Mouse (Mus musculus) cerebellum, postnatal 36 days (tissue): ENCODE results near the gene Ifnar2.
A peak's percentile ranks its signal among the peaks of the same experiment; 100 is the strongest.

ENCODE experiments used
- DNase-seq, 2 experiments: peaks; one replicate each; pipeline ENCODE4 v3.0.0; 2021 to 2022; ENCODE audit warnings: mixed read lengths in 2 of 2

Ifnar2 gene

DNA sequence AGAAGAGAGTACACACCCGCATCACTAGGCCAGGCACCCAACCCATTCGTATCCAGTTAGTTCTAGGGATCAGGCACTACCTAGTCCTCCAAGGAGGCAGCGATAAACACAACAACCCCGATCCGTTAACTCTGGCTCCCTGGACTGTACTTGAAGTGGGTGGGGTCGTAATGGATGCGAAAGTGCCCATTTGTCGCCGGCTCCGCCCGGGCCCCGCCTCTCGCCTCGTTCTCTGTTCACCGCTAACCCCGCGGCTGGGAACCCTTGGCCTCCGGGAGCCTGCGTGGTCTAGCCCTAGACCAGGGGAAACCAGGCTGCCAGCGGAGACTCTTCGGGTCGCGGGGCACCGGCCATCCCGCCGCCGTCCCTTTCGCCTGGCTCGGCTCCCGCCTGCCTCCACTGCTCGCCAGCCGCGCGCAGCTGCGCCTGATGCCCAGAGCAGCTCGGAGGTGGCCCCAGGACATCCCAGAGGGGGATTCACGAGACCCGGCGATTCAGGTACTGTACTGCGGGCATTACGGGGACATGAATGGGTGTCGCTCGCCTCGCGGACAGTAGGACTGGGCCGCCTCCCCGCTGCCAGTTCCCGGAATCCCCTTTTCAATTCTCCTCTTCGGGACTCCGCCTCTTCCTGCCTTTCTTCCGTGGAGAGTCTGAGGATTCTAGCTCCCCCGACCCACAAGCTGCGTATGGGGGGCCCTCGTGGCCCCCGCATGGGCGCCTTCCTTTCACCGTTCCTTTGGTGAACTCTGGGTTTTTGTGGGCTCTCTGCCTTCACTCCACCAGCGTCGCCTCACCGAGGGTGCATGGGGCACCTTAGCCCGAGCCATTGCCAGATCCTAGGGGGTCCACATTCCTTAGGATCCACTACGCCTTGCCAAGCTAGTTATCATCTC, at the start of gene Ifnar2:
Gene Ifnar2 (plus strand): TSS at position 207 of the 896 bp plus-strand sequence.
- DNase-seq = peak; percentile 72 to 76

DNA sequence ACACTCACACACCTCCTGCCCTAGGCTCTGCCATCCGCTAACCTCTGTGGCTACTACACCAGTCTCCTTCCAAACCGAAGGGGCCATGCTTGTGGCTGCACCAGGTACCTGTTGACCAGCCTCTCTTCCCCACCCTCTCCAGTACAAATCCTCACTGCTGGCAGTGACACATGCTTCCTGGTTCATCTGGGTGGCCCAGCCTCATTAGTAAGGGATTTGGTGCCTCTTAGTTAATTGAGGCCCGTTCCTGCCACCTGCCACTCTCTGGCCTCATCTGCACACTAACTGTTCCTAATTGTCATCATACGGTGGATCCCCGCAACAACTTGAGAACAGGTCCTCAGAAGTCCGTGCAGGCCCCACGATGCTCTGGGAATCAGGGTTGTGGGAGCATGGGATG, 45.0 kb upstream of the Ifnar2 start:
- no peak for DNase-seq

DNA sequence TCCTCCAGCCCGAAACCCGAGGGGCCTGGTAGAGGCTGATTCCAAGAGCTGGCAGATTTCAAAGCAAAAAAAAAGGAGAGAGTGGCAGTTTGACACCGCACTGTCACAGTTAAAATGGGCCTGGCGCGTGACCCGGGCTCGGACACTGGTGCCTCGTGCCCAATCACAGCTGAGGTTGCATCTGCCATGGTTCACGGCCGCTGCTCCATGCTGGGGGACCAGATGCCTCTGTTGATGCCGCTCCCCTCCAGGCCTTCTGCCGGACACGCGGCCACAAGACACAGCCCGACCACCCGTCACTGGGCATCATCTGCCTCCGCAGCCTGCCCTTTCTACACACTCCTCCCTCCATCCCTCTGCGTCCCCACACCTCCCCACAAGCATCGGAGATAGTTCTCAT, 43.7 kb upstream of the Ifnar2 start:
- peak; percentile 77 to 84 for DNase-seq

DNA sequence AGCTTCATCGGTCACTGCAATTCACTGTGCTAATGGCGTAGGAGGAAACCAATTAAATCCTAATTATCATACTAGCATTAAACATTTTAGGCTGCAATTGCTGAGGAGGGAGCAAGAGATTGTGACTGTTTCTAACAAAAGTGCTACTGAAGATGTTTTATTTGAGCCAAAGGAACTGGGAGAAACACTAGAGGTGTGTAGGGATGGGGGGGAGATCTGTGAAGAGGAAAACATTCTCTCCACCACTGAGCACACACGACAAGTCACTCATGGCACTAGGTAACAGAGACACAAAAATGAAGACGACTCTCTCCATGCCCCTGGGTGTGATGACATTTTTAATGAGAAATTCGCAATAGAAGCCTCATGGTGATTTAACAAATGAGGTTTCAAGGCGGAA, 42.1 kb upstream of the Ifnar2 start:
- no peak for DNase-seq

DNA sequence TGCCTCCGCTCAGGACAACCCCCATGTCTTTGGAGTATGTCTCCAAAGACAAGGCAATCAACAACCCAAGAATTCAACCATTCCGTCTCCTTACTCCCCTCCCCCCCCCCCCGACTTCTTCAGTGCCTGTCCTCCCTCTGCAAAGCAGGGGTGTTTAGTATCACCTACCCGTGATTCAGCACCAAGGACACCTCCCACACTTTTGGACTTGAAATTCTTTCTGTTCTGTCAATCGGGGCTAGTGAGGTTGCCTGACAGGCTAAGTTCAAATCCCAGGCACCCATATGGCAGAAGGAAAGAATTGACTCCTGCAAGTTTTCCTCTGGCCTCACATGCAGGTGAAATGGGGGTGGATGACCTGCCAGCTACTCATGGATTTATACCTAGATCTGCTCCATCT, 41.4 kb upstream of the Ifnar2 start:
- DNase-seq = no peak

DNA sequence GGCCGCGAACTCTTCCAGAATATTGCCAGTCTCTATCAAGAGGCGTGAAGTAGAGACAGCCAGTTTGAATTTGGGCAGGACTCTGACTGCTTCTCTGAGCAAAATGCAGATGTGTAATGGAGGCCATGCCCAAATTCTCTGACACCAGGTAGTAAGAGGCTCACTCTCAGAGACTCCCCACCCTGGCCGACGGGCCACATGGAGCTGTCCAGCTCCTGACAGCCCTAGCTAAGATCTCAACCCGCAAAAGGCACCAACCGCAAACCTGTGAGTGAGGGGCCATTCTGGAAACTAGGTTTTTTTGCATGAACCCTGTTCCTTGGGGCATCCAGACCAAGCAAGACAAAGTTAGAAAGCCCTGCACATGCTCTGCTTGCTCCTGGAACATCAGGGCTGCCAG, 39.7 kb upstream of the Ifnar2 start:
- DNase-seq = no peak

DNA sequence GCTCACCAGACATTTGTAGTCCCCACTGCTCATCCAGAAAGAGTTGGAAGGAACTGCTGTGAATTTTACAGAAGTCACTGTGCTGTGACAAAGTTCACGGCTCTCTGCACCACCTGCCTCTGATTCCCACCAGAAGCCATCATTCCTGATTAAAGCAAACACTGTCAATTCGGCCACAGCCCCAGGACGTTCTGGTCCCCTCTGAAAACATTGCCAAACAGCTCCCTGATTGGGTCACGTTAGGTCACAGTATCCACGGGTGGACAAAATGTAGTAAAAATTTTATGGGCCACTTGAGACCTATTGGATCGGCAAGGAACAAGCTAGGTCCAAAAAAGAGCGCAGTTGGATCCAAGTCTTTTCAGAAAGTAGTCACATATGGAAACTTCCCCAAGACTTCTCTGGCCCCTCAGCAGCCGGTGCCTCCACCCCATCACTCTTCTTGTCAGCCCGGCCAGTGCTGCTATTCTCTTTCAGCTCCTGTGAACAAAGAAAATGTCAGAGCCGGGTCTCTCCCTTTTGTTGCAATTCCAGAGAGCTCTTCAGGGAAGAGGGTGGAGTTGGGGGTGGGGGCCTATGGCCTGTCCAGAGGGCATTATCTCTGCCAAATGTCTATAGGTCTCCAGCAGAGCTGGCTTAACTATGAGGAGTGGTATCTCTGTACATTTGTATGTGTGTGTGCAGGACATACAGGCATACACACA, 38.2 kb upstream of the Ifnar2 start:
- DNase-seq = no peak

DNA sequence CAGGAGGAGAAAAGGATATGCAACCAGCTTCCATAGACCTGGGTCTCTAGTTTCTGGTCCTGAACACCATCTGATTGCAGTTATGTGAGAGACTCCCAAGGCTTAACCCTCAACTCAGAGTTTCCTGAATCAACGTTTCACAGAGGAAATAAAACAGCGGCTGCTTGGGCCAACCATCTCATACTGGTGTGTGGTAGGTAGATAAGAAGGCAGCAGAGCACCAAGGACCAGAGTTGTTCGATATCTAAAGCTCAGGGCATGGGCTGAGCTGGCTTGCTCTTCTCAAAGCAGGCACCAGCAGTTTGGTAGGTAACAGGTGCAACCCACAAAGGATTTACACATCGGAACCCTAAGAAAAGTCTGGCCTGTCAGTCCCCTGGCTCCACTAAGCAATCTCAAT, 35.8 kb upstream of the Ifnar2 start:
- no peak for DNase-seq

DNA sequence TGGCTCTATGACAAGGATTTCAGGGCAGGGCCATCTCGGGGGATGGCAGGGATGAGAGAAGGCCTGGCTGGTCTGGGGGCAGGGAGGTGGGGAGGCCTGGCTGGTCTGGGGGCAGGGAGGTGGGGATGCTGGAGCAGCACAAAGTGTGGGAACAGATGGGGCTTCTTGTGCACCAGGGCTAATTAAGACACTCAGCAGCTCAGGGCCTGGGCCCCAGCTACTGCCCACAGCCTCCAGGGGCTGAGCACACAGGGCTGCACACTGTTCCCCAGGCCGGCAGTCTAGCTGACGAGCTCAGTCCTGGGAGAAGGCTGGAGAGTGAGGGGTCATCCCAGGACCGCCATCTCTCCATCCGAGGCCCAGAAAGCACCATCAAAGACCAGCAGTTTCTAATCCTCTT, 35.1 kb upstream of the Ifnar2 start:
- no peak for DNase-seq

DNA sequence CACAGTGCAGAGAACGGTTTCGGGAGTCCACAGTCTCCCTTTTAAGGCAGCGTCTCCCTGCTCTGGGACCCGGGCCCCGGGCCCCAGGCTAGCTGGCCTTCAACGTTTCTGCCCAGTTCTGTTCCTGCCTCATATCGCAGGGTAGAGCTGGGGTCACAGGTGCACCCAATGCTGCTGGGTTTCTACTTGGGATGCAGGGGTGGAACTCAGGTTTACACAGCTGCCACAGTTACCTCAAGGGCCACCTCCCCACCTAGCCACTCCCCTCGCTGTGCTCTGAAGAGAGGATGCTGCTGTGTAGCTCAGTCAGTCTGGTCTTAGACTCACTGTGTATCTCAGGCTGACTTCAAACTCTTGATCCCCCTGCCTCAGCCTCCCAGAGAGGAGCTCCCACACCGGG, 26.1 kb upstream of the Ifnar2 start:
- DNase-seq = no peak

DNA sequence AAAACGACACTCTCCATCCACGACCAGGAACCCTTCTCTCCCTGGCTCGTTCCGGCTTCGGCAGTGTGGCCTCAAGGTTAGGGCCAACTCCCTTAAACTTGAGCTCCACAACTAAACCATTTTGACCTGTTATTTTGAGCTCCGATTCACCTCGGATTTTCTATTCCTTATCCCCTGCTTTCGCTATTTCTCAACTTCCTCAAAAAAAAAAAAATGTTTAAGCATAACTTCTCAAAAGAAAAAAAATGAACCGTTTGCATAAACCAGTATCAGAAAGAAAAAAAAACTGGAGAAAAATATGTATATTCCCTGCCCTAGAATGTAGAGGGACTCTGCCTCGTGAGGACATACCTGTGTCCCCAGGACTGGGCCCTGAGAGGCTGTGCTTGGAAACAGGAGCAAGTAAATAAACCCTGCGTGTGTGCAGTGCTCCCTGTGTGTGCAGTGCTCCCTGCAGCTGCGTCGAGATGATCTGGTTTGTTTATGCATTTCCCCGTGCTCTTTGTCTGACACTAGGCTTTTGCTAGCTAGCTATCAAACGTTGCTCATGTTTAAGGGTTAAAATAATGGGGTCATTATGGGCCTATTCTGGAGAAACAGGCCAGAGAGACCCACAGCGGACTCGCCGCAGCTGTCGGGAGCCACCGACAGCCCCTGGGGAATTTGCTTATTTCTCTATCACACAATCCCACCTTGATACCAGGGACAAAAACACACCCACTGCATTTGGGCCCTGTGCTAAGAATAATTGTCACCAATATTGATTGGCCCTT, 24.9 kb upstream of the Ifnar2 start:
- no peak for DNase-seq

DNA sequence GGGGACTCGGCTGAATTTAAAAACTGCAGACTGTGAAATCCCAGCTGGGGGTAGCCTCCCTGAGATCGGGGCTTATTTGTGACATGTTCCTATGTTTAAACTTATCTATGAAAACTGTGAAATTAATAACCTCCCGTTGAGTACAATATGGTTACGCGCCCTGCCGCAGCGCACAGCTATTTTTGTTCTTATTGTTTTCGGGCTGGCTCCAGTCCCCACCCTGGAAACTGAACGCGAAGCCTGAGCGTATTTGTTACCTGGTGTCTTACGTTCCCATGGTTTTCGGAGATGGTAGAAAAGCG, 24.4 kb upstream of the Ifnar2 start:
- DNase-seq = peak in 1 of 2 experiments; percentile 16

DNA sequence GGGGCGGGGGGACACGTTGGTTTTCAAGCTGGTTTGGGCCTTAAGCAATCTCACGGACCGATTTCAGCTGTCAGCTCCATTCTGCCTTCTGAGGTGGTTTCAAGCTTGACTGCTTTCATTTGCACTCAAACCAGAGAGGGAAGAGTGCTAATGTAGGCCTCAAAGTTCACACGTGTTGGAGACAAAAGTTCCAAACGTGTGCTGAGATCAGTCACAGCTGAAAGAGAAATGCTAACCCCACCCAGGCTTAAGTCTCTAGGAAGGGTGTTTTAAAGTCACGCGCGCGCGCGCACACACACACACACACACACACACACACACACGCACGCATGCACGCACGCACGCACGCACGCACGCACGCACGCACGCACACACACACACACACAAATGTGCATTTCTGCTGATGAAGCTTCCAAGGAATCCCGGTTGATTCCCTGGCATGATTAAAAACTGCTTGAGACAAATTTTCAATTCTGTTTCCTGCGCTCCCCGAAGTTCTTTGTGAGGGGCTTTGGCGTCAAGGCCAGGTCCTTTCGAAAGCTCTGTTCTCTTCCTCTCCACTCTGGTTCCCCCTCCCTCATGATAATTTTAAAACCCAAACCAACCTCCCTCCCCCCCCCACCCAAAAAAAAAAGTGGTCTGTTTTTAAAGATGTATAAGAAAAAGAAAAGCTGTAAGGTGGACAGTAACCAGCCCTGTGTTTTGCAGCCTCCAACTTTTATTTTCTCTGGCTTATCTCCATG, 23.8 kb upstream of the Ifnar2 start:
- DNase-seq = peak in 1 of 2 experiments; percentile 44

DNA sequence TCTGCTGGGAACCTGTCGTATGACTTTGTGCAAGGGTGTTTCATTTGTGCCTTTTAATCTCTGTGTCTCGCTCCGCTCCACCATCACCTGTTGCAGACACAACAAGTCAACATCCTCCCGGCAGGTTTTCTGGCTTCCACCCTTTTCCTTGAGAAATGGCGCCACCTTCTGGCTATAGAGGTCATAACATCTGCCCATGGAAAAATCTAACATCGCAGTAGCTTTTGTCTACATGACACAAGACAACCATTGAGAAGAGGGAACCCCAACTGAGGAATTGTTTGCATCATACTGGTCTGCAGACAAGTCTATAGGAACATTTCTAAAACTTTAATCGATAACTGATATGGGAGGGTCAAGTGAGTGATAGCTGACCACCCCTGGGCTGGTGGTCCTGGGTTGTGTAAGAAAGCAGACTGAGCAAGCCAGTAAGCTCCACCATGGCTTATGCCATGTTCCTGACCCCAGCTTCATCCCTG, 20.5 kb upstream of the Ifnar2 start:
- peak; percentile 79 to 85 for DNase-seq

DNA sequence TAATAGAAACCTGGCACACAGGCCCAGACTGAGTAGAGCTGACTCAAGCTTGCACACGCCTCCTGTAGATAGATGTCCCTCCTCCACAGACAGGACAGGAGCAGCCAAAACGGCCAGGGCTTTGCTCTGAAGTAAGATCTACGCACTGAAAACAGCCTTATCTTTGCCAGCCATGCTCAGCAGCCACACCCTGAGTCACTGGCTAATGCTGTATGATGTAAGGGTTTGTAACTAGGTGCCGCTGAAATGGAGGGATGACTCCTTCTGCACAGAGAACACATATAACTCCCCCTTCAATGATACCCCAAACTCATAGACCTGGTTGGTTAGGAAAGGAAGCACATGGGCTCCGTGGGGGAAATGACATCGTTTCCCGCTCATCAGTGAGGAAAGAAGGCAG, 19.8 kb upstream of the Ifnar2 start:
- DNase-seq = no peak

DNA sequence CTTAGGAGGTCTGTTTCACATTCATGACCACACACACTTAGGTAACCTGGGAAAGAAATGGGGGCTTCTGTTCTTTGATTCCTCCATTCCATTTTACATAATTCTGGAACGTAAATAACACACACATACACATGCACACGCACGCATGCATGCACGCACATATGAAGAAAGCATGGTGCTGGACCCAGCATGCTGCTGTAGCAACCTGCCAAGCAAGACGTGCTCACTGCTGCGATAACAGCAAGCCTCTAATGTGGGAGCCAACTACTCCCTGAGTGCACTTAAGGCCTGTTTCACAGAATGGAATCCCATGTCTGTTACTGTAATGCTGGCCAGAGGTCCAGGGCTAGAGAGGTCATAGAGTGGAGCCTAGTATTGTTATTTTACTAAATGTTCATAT, 19.4 kb upstream of the Ifnar2 start:
- no peak for DNase-seq

DNA sequence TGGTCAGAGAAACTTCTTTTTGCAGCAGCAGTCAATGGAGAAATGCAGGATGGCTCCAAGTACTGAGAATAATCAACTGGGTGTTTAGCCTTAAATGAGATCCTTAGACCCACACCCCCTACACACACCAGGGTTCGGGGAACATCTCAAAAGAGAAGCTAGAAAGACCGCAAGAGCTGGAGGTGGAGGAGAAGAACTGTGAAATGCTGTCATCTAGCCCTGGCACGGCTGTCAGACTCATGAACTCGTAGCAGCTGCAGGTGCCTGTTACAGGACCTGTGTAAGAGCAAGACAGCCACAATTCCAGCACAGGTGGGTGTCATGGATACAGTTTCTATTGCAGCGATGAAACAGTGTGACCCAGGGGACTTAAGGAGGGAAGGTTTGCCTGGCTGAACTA, 18.9 kb upstream of the Ifnar2 start:
- no peak for DNase-seq

DNA sequence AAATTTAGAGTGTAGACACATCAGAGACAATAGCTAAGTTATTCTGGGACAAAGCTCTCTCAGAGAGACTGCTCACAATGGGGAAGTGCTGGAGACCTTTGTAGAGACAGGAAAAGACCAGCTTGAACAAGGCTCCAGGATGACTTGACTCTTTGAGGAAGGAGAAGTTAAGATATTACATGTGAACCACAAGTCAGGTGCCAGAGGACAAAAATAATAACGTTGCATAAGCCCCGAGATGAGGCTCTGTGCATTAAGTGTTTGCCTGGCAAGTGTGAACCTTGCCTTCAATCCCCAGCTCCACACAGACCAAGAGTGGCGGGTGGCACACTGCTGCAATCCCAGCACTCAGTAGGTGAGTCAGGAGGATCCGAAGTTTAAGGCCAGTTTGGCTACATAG, 18.0 kb upstream of the Ifnar2 start:
- no peak for DNase-seq

DNA sequence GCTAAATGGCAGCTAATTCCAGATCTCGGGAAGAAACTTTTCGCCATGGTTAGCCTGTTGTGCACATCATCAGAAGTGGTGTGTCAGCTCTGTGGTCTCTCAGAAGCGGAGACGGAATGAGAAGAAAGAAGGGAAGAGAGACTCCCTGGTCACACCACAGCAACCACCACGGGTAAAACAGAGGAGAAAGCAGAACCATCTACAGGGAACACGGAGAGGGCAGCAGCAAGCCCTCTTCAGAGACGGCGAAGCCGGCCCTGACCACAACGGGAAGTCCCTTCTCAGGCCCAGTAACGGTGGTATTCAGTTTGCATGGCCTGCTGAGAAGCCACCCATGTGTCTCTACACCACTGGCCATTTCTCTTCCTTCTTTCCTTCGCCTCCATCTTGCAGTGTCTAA, 17.4 kb upstream of the Ifnar2 start:
- DNase-seq = no peak

DNA sequence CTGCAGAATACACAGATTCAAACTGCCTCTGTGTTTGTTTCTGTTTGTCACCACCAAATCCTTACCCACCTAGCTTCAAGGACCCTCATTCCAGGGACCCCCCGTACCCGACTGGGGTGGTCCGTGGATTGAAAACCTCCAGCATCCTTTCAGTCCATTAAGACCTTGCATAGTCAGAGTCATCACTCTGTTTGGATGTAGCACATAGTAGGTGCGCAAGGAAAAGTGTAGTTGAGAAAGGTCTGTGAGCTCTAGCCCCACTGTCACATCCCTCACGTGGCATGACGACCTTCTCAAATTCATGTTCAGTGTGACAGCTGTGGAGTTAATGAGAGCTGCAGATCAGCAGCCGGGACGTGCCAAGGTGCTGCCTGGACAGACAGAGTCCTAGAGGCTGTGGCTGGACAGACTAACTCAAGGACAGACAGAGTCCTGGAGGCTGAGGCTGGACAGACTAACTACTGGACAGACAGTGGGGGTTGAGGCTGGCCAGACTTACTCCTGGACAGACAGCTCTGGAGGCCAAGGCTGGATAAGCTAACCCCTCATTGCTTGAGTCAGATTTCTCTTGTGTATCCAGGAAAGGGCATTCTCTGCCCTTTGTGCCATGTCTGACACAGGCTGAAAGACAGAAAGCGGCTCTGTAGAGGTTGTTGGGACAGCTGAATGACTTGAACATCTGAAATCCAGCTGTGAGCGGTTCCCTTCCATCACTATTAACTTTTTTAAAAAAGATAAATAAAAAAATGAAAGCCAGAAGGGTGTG, 15.6 kb upstream of the Ifnar2 start:
- DNase-seq = no peak

DNA sequence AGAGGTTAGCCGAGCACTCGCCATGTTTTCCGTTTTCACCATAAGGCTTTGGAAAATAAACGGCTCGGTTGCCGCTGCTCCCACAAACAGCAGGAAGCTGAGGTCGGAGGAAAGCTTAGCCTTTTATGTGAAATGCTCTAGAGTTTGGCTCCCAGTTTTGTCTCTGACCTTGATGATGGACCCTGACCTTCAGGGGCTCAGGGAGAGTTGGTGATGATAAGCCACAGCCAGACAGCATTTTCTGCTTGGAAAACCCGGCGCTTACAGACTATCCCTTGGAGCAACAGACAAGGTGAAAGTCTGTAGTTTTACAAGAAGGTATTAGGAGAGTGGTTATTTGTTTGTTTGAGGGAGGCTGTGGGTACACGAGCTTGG, 15.1 kb upstream of the Ifnar2 start:
- DNase-seq = no peak

DNA sequence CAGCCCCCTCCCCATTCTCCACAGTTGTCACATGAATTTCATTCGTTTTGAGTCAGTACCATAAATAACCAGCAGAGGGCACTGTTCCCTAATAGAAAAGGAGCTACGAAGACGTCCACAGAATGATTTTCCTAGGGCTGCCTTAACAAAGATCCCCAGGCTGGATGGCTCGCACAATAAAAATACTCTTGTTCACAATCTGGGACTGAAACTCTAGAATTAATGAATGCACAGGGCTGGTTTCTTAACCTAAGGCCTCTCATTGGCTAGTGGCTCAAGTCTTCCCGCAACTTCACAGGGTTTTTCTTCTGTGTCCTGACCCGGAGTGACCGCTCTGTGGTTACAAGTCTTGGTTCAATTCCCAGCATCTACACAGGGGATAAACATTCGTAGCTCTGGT, 14.0 kb upstream of the Ifnar2 start:
- DNase-seq = peak in 1 of 2 experiments; percentile 58
